Mouse (Mus musculus) thymus, adult 2 months (tissue): ENCODE data around the gene Zfp385a.

Experiments
- CTCF ChIP-seq: fragments of 200-500 bp; IDR thresholded peaks from 2 replicates; pipeline ENCODE4 v1.5.1; 2012; ENCODE audit warnings: mild to moderate bottlenecking, control low read depth, low read length, moderate library complexity, borderline replicate concordance; ENCODE audit not compliant: control insufficient read depth, poor library complexity, insufficient read depth; ENCODE audit errors: extremely low read depth
- POLR2A ChIP-seq: fragments of 200-500 bp; IDR thresholded peaks from 2 replicates; pipeline ENCODE4 v1.6.1; 2012; ENCODE audit warnings: mild to moderate bottlenecking, low read length, control low read depth, moderate library complexity; ENCODE audit not compliant: control insufficient read depth, poor library complexity, insufficient read depth; ENCODE audit errors: extremely low read depth

DNA sequence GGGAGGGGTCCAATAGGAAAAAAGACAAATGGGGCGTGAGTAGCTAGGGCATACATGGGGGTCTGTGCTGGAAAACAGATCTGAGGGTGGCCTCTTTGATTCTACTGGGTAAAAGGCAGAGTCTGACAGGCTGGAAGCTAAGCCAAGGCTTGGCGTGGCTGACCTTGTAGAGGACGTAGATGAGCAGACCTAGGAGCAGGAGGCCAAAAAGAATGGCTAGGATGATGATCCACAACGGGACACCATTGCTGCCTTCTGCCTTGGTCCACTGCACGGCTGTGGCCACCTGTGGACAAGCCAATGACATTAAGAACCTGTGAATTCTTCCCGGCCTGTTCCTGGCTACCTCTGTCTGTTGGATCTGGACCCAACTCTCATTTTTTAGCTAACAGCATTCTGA, 5.9 kb upstream of the Zfp385a start:
- TF ChIP-seq POLR2A (no peak), CTCF (no peak)
